Mouse (Mus musculus) lung, adult 18-20 months (tissue): Measurements from ENCODE around the gene Tril.
A peak's percentile ranks its signal among the peaks of the same experiment; 100 is the strongest.

ENCODE experiments used
- DNase-seq, 2 experiments: peaks; one replicate each; pipeline ENCODE4 v3.0.0; 2022; ENCODE audit warnings: mixed read lengths in 2 of 2

Gene Tril

GRCm38 (mm10) chr6:53820486-53820985, at the start of gene Tril:
Gene Tril, minus strand, starts transcription at chr6:53820830.
- peak; percentile 75 for DNase-seq

DNA sequence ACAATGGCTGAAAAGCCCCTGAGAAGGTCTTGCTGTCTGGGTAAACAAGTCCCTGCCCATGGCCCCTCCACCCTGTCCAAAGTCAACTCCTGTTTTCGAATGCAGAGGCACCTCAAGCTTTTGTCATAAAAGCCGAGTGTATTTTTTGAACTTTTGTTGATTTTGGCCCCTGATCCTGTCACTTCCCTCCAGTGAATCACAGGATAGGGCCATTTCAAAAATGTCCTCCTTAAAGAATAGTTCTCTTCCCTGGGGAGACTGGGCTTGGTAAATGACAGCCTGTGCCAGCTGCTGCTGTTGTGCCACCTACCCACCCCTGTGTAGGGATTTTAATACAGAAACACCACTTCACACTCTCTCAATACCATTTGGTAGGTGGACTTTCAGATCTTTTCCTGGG, 42.4 kb upstream of the Tril start:
- DNase-seq: no peak

GRCm38 (mm10) chr6:53859106-53859505, 38.5 kb upstream of the Tril start:
- DNase-seq: no peak

- no peak for DNase-seq
Observed at GRCm38 (mm10) chr6:53857822-53858221, 37.2 kb upstream of the Tril start.

DNA sequence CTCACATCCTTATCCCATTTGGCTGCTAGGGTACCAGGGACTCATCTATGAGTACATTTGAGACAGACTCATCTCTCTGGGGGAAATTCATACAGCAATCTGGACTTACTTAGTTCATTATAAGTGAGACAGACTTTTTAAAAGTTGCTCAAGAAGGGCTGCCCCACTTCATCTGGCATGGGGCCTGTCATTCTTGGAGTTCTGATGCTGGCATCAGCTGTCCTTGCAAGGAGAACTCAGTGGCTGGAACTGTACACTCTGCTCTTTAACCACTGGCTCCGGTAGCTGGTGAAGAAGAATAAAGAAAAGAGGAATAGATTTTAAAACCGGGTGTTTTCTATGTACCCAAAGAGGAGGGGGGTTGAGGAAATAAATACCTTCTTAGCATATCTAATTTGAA, 36.1 kb upstream of the Tril start:
- peak in 1 of 2 experiments; percentile 24 for DNase-seq

- no peak for DNase-seq
Observed at GRCm38 (mm10) chr6:53854971-53855856, 34.6 kb upstream of the Tril start.

DNA sequence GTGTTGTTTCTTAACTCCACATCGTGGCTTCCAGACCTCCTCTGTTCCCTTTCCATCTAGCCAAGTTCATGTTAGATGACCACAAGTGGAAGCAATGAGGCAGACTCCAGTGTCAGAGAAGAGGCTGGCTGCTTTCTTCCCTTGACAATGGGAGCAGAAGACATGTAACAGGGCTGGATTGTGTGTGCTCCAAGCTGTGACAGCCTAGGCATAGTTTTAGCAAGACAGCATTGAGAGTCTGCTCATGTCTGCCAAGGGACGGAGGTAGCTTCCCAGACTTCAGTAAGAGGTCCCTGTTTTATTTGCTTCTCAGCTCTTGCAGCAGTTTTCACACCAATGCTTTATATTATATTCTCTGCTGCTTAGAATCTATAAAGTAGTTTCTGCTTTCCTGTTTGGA, 33.6 kb upstream of the Tril start:
- DNase-seq: no peak

DNA sequence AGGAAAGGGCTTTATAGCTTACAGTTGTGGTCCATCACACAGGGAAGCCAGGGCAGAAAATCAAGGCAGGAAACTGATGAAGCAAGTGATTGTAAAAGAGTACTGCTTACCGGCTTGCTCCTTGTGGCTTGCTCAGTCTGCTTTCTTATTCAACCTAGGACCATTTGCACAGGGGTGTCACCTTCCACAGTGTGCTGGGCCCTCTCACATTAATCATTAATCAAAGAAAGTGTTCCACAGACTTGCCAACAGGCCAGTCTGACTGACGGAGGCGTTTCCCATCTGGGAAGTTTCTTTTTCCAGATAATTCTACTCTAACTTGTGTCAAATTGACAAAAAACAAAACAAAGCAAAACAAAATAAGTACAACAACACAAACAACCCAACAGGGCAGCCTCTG, 32.9 kb upstream of the Tril start:
- DNase-seq: no peak

GRCm38 (mm10) chr6:53844626-53845025, 24.0 kb upstream of the Tril start:
- no peak for DNase-seq

GRCm38 (mm10) chr6:53825213-53825612, 4.6 kb upstream of the Tril start:
- DNase-seq: no peak

DNA sequence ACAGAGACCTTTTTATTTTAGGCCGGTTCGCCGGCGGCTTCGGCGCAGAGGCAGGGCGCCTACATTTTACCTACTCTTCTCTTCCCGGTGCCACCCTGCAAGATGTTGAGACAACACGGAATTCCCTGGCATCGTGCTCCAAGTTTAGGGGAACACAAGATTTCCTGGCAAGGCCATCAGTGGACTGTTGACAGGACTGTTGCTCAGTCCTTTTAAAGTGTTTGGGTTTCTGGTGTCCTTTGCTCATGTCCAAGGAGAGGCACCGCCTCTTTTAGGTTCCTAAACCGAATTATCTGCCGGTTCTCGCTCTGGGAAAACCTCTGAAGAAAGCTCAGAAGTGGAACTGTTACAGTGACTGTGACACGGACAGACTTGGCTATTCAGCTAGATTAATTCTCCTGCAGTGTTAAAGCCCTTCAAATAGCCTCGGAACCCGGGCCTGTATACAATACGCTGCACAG, 441 bp upstream of the Tril start:
- DNase-seq: peak; percentile 42 to 61

GRCm38 (mm10) chr6:53819761-53820485, 707 bp downstream of the Tril start:
- peak; percentile 37 to 46 for DNase-seq

- peak; percentile 37 to 39 for DNase-seq
Observed at GRCm38 (mm10) chr6:53818732-53819661, 1.6 kb downstream of the Tril start.

- peak; percentile 75 to 82 for DNase-seq
Observed at GRCm38 (mm10) chr6:53818264-53818731, 2.3 kb downstream of the Tril start.

- DNase-seq: peak in 1 of 2 experiments; percentile 35
Observed at GRCm38 (mm10) chr6:53817763-53818174, 2.9 kb downstream of the Tril start.

- no peak for DNase-seq
Observed at GRCm38 (mm10) chr6:53816661-53817060, 4.0 kb downstream of the Tril start.

DNA sequence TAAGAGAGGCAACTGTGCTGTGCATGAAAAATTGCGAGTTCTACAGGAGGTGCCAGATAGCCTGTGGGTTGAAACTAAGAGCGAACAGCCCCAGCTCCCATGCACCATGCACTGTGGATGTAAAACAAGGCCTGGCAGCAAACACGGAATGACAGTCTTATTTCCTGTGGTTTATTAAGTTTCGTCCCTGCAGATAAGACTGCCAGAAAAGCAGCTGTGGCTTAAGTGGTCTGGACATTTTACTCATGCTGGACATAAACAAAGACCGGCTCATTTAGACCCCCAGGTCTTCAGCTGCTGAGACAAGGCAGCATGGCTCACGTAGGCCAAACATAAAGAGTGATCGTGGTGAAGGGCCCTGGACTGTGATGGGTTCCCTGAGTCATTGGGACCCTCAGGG, 4.9 kb downstream of the Tril start:
- DNase-seq: no peak

DNA sequence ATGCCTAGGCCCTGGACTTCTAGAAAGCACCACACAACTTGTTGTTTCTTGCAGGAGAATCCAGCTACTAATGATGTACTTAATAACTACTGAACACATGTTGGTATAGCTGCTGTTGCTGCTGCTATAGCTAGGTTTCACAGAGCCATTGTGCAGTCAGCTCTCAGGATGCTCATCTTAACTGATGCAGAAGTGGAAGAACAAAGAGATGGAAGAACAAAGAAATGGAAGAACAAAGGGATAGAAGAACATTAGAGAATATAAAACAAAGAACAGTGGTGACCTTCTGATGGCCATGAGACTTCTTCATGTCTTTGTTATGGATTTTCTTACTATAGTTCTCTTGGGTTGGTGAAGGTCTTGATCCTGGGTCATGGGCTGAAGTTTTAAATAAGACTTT, 6.4 kb downstream of the Tril start:
- DNase-seq: no peak

DNA sequence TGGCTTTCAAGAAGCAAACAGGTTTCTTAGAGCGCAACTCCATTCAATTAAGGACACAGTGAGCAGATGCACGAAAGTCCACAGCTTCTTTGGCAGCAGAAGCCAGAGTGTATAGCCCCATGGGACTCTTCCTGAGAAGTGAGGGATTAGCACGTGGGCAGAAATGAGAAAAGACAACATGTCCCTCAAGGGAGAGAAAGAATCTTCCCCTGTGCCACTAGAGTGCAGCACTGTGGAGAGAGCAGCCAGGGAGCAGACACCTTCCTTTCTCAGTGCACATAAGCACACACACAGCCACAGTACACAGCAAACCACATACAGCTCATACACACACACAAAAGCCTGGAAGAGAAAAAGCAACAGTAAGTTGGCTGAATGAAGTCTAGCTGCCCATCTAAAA, 8.4 kb downstream of the Tril start:
- no peak for DNase-seq

DNA sequence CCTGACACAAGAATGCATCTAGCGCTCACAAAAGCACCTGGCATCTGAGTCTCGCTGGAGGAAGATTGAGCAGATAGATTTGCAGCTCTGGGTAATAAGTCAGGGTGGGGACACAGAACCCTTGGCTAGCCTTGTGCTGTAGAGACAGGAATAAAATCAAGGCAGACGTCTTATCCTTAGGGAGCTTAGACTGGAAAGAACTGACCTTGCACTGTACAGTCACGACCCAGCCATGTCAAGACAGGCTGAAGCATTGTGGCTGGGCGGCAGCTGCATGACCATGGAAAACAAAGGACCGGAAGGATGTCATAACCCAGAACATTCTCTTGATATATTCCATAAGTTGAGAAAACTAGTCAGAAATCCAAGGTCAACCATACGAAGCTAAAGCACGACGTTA, 11.8 kb downstream of the Tril start:
- DNase-seq: no peak

DNA sequence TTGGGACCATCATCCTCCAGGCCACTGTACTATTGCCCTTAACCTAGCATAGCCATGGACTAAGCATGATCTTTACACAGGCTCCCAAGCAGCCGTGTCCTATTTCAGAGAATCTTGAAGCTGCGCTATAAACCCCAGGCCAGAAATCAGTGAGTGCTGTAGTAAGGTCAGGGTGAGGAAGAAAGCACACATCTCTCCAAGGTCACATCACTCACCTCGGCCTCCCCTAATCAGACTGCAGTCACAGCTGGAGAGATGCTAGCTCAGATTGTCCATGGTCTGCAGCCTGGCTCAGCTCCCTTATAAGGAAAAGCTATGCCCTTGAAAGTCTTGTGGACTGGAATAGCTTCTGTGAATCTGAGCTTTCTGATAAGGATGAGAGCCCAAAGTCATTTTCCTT, 13.4 kb downstream of the Tril start:
- no peak for DNase-seq

DNA sequence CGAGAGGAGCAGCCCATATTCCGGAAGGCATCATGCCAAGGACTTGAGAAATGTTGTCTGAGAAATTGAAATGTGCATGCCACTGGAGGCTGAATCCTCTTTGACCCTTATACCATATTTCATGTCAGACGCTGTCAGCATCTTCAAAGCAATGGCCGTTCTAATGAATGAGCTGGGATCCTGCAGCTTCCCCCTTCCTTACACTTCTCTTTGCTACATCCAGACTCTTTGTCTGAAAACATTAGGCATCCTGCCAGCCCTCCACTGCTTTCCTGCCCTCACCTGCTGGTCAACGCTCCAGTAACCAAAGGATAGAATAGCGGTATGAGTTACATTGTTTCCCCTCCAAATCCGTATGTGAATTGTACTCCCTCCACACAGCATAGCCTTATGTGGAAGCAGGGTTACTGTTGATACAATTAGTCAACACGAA, 14.0 kb downstream of the Tril start:
- DNase-seq: no peak
